Mouse (Mus musculus): ENCODE data around the gene Rab3gap1. TPM values are rescaled to one million over a fixed set of nuclear protein-coding genes. Genes with fewer than 3 reads are reported as not detected.
A peak's percentile ranks its signal among the peaks of the same experiment; 100 is the strongest.

The Rab3gap1 gene
- 10 to 100 TPM; 29.5 to 31.3 TPM for total RNA-seq (2021)
- long read RNA-seq, experiment 1, full-length matches to known transcripts, result 12 of 16 reads
- long read RNA-seq, experiment 1, partial matches to known transcripts, result 1 of 16 reads
- long read RNA-seq, experiment 1, other reads (novel, unspliced or antisense), result 3 of 16 reads
- long read RNA-seq, experiment 2, full-length matches to known transcripts, result 20 of 37 reads
- long read RNA-seq, experiment 2, partial matches to known transcripts, result 8 of 37 reads
- long read RNA-seq, experiment 2, other reads (novel, unspliced or antisense), result 9 of 37 reads

- DNase-seq (ENCODE audit: low spot score in 2 of 2), result peak; percentile 78 to 87
Observed at GRCm38 (mm10) chr1:127868300-127869261, at the start of gene Rab3gap1. Gene Rab3gap1, plus strand, starts transcription at chr1:127868773.

GRCm38 (mm10) chr1:127827325-127827724 is 41.2 kb upstream of the Rab3gap1 start:
- DNase-seq (ENCODE audit: low spot score in 2 of 2), result no peak

DNA sequence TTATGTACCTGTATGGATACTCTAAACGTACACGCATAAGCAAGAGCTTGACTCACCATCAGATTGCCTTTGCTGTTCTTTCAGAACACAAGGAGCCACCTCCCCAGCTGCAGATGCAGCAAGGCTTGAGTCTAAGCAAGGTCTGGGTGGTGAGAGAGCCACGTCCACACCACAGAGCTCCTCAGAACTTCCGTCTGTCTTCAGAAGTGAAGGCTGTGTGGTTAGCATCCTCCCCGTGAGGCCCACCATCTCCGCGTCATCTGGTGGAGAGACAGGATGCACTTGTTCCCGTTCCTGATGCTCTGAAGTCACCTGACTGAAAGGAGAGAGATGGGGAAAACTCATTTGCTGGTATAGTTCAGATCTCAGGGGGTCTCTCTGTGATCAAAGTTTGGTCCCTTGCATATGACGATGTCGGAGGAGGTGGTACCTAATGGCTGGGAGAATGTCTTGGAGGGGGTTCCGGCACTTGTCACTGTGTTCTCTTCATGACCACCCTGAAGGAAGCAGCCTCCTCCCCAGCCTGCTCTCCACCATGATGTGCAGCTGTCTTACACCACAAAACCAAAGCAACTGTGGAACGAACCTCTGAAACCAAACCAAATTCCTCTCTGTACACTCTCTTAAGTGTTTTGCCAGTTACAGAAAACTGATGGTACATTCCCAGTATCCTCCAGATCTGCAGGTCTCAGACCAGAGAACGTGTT is 38.2 kb upstream of the Rab3gap1 start:
- no peak for DNase-seq (ENCODE audit: low spot score in 2 of 2)

- DNase-seq (ENCODE audit: low spot score in 2 of 2), result no peak
Observed at GRCm38 (mm10) chr1:127833714-127834113, 34.9 kb upstream of the Rab3gap1 start.

GRCm38 (mm10) chr1:127834202-127834601 is 34.4 kb upstream of the Rab3gap1 start:
- no peak for DNase-seq (ENCODE audit: low spot score in 2 of 2)

- no peak for DNase-seq (ENCODE audit: low spot score in 2 of 2)
Observed at GRCm38 (mm10) chr1:127836619-127837018, 32.0 kb upstream of the Rab3gap1 start.

DNA sequence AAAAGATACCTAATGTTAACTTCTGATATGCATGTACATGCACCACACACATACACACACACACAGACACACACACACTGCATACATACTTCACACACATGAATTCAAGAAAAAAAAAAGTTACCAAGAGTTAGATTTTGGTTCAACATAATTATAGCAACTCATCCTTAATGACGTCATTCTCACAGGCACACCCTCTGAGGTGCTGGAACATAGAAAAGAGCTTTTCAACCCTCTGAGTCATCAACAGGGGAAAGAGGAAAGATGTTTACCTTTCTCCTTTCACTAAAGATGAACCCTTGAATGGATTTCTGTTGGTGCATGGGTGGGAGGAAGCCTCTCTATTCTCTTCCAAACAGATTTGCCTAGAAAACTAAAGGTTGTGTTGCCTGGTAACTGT is 30.0 kb upstream of the Rab3gap1 start:
- no peak for DNase-seq (ENCODE audit: low spot score in 2 of 2)

DNA sequence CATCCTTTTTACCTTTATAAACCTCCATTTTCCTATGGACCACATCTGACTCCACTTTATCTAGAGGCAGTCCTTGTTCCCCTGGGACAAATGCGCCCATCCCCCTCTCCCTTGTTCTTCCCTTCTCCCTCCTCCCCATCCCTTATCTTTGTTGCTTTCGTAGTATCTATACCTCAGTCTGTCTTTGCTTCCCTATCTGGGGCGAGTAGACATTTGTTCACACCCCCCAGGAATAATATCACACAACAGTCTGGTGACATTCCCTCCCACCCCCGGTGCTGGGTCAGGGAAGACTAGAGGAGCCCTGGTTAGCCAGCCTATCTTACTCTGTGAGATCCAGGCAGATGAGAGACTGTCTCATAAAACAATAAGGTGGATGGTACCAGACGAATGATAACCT is 23.1 kb upstream of the Rab3gap1 start:
- DNase-seq (ENCODE audit: low spot score in 2 of 2), result no peak

GRCm38 (mm10) chr1:127850075-127850610 is 18.4 kb upstream of the Rab3gap1 start:
- no peak for DNase-seq (ENCODE audit: low spot score in 2 of 2)

DNA sequence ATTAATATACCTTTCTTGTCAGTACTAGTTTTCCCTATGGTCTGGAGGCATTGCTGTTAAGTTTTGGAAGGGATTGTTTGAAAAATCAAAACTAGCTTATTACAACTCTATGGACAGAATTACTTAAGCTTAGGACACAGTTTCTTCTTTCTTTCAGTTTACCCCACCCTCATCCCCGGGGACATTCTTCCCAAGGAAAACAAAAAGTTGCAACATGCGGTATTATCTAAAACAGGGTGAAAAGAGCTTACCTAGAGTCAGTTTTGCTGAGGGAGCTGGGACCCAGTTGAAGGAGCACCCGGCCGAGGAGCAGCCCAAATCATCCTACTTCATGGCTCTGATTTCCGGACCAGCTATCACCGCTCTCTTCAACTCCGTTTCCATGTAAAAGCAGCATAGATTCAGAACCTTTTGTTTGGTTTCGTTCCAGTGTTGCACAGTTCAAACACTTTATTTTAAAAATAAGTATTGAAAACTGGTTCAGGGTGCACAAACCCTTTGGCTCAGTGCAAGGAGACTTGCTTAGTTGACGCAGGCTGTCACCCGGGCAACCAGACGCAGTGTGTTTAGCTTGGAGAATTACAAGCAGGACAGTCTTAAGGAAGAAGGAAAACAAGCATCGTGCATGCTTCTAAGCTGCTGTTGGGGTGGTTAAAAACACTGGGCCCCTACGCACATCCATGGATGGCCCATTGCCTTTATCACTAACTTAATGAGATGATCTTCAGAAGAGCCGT is 13.9 kb upstream of the Rab3gap1 start, which contains the start of gene Map3k19:
TSS of gene Map3k19 (minus strand) at position 546 of the 737 bp plus-strand sequence.
- DNase-seq (ENCODE audit: low spot score in 2 of 2), result no peak

- no peak for DNase-seq (ENCODE audit: low spot score in 2 of 2)
Observed at GRCm38 (mm10) chr1:127858945-127859648, 9.5 kb upstream of the Rab3gap1 start.

GRCm38 (mm10) chr1:127859799-127860400 is 8.7 kb upstream of the Rab3gap1 start:
- no peak for DNase-seq (ENCODE audit: low spot score in 2 of 2)

DNA sequence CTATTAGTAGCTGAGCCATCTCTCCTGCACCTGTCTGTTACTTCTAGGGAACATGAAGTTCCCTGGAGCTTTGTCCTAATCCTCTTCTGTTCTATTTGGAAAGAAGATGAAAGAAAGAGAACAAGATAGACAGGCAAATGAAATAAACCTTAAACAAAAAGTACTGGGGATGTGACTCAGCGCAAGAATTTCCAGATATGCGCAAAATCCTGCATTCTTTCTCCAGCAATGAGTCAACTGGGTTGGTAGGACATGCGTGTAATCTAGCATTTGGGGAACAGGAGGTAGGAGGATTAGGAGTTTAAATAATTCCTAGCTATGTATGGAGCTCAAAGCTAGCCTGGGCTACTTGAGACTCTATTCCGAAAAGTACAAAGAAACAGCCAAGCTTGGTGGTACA is 8.1 kb upstream of the Rab3gap1 start:
- DNase-seq (ENCODE audit: low spot score in 2 of 2), result no peak

DNA sequence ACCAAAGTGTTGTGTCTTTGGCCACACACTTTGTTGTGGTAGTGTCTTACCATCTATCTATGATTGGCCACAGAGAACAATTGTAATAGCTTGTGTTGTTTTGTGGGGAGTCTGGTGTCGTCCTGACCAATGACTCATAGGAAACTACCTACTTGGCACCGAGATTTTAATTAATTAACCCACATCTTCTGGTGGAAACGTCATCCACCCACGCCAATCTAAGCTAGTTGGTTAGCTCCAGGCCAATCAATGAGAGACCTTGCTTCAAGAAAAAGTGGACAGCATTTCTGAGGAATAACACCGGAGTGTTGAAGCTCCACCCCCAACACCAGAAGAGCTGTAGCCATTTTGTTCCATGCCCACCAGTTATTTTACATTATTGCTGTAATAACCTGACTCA is 6.7 kb upstream of the Rab3gap1 start:
- DNase-seq (ENCODE audit: low spot score in 2 of 2), result no peak

GRCm38 (mm10) chr1:127863806-127864205 is 4.8 kb upstream of the Rab3gap1 start:
- DNase-seq (ENCODE audit: low spot score in 2 of 2), result no peak

DNA sequence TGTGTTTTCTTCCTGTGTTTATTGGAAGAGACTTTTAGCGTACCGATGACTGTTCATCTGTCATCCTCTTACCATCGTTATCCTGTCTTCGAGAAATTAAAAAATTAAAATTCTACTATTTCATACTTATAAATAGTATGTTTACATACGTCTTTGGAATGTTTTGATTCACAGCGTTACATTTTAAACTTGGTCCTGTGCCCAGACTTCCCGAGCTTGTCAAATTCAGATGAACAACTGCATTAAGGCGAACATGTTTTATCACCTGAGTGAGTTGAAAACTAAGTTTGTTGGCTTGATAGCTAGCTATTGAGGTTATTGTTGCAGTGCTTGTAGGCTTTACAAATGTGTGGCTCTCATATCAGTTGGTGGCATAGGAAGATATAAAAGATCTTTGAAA is 703 bp downstream of the Rab3gap1 start:
- no peak for DNase-seq (ENCODE audit: low spot score in 2 of 2)

GRCm38 (mm10) chr1:127899401-127899800 is 30.8 kb downstream of the Rab3gap1 start:
- no peak for DNase-seq (ENCODE audit: low spot score in 2 of 2)

DNA sequence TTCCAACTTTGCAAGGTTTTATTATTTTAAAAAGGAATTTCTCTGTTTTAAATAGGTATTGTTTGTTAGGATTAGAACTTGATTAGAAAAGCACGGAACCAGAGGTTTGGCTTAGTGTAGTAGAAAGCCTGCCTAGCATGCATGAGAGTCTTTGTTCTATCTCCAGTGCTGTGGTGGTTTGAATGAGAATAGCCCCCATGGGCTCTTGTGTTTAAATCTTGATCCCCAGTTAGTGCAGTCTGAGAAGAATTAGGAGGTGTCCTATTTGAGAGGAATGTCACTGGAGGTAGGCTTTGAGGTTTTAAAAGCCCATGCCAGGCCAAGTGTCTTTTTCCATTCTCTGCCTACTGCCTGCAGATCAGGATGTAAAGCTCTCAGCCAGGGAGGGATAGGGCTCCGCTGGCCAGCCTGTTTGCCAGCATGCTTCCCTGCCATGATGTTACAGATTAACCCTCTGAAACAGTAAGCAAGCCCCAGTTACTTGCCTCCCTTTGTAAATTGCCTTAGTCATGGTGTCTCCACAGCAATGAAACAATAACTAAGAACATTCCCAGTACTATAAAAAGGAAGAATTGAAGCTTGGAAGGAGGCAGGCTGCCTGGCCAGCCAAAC is 36.3 kb downstream of the Rab3gap1 start:
- DNase-seq (ENCODE audit: low spot score in 2 of 2), result no peak

DNA sequence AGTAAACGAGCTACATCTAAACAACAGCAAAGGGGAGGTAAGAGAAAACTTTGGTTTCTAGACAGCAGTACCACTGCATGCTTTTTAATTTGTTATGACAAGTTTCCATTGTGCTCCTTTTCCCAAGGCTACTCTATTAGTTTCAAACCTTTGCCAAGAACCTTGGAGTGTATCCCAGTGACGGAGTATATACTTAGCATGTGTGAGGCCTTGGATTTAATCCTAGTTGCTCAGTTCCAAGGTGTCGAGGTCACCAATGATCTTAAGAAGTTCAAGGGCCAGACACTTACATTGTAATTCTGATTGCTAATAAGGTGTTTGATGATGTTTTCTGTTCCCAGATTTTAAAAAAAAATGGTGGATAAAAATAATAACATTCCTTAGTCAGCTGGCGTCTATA is 44.5 kb downstream of the Rab3gap1 start:
- no peak for DNase-seq (ENCODE audit: low spot score in 2 of 2)

Measured in gastrocnemius, postnatal 4 days (tissue).